Mouse (Mus musculus) hindbrain, embryonic 16.5 days (tissue): ENCODE results near the gene Lhx9. TPM values are rescaled to one million over a fixed set of nuclear protein-coding genes. Genes with fewer than 3 reads are reported as not detected.

Source experiments
- ATAC-seq: fragments of 200-750 bp; cut with Nextera tagmentation; 2 replicates; pipeline ENCODE4 v1.8.0; 2017; ENCODE audit warnings: moderate TSS enrichment, moderate library complexity
- H3K27ac ChIP-seq: fragments of 300-500 bp; sonication (generic); 2 replicates; pipeline ENCODE4 v1.5.1; 2014; ENCODE audit warnings: low read depth, mild to moderate bottlenecking, control low read depth, low read length, moderate library complexity
- H3K27me3 ChIP-seq: fragments of 300-500 bp; sonication (generic); replicated peaks from 2 replicates; pipeline ENCODE4 v1.6.1; 2014; ENCODE audit warnings: low read length; ENCODE audit not compliant: control insufficient read depth, insufficient read depth
- H3K36me3 ChIP-seq: fragments of 300-500 bp; sonication (generic); 2 replicates; pipeline ENCODE4 v1.6.1; 2014; ENCODE audit warnings: mild to moderate bottlenecking, low read length, moderate library complexity, mixed read lengths; ENCODE audit not compliant: control insufficient read depth, insufficient read depth
- H3K4me1 ChIP-seq: fragments of 300-500 bp; sonication (generic); 2 replicates; pipeline ENCODE4 v1.6.1; 2014; ENCODE audit warnings: low read depth, low read length; ENCODE audit not compliant: control insufficient read depth, insufficient read depth
- H3K4me2 ChIP-seq: fragments of 300-500 bp; sonication (generic); 2 replicates; pipeline ENCODE4 v1.6.1; 2014; ENCODE audit warnings: mild to moderate bottlenecking, low read length, control low read depth, moderate library complexity
- H3K4me3 ChIP-seq: fragments of 300-500 bp; sonication (generic); 2 replicates; pipeline ENCODE4 v1.5.1; 2014; ENCODE audit warnings: mild to moderate bottlenecking, low read length, control low read depth, moderate library complexity
- H3K9ac ChIP-seq: fragments of 300-500 bp; sonication (generic); 2 replicates; pipeline ENCODE4 v1.6.1; 2014; ENCODE audit warnings: low read depth, mild to moderate bottlenecking, control low read depth, low read length, moderate library complexity
- H3K9me3 ChIP-seq: fragments of 300-500 bp; sonication (generic); 2 replicates; pipeline ENCODE4 v1.6.1; 2014; ENCODE audit warnings: mild to moderate bottlenecking, low read length, moderate library complexity; ENCODE audit not compliant: control insufficient read depth
- WGBS: fragments of 180-500 bp; shearing (Covaris S2); extraction: QIAGEN DNeasy Blood & Tissue Kit; methylation state at CpG from one replicate; pipeline ENCODE4 v1.1.7; 2014; 5-methylcytosine and 5-hydroxymethylcytosine counted together
- polyA plus RNA-seq: library from polyadenylated mRNA; unstranded; fragments of >200 nt; fragmentation: Nextera tagmentation; extraction: Ambion mirVana; gene quantifications from 2 replicates; pipeline ENCODE4 v1.2.1, GENCODE M21; 2015

The Lhx9 gene
- polyA plus RNA-seq, 1 experiment from 2014 or later: 10.7 TPM

DNA sequence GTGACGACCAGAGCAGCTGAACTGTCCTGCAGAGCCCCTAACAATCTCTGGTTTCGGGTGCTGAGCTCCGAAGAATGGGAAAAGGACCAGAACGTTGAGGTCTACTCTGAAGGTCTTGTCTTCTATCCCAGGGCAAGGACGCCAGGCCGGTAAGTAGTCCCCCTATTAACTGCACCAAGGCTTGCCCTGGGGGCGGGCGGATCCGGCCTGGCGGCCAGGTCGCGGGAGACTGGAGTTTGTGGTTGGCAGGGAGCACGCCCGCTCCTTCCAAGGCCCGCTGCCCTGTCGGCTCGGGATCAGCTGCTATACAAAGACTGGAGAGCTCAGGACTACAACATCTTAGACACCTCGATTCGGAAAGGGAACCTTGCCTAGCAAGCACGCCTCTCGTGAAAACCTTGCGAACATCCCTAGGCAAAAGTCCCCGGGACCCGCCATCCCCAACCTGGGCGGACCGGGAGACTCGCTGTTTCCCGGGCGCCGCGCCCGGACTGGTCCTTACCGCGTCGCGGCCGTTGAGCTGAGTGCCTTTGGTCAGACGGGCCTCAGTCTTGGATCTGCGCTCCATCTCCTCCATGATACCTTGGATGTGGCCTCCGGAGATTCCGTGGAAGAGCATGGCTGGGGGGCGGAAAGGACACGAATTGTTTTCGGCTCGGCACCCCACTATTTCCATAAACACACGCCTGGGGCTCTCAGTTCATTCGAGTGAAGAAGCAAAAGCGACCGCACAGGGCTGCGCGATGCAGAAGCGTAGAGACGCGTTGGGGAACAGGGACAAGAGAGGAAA lies 6.9 kb downstream of the Lhx9 start:
- Histone ChIP-seq H3K4me2 (peak overlapping the region; percentile 54), H3K36me3 (no peaks in the 10 kb centered on the region), H3K4me1 (peaks cover 9% of the 10 kb centered on the region; the same call in 1 of the 2 replicates), H3K4me3 (peak overlapping the region; percentile 34), H3K9ac (peak overlapping the region; percentile 39), H3K9me3 (no peaks in the 10 kb centered on the region), H3K27ac (no peak overlapping the region; the same call in 1 of the 2 replicates), H3K27me3 (peaks cover 41% of the 10 kb centered on the region)
- WGBS: 3% methylated on average over 54 of the region's 54 CpGs
- ATAC-seq: peak; percentile 38; the same call in 1 of the 2 replicates

- Histone ChIP-seq H3K4me1 (peaks cover 9% of the 10 kb centered on the region; the same call in 1 of the 2 replicates), H3K4me2 (peak overlapping the region; percentile 54), H3K4me3 (peak overlapping the region; percentile 34), H3K27me3 (peaks cover 36% of the 10 kb centered on the region), H3K36me3 (no peaks in the 10 kb centered on the region), H3K27ac (no peak overlapping the region), H3K9me3 (no peaks in the 10 kb centered on the region), H3K9ac (no peak overlapping the region)
- 6% methylated on average over 25 of the region's 25 CpGs for WGBS
- ATAC-seq: no peak
Measured at GRCm38 (mm10) chr1:138840440-138841305, 7.7 kb downstream of the Lhx9 start.

DNA sequence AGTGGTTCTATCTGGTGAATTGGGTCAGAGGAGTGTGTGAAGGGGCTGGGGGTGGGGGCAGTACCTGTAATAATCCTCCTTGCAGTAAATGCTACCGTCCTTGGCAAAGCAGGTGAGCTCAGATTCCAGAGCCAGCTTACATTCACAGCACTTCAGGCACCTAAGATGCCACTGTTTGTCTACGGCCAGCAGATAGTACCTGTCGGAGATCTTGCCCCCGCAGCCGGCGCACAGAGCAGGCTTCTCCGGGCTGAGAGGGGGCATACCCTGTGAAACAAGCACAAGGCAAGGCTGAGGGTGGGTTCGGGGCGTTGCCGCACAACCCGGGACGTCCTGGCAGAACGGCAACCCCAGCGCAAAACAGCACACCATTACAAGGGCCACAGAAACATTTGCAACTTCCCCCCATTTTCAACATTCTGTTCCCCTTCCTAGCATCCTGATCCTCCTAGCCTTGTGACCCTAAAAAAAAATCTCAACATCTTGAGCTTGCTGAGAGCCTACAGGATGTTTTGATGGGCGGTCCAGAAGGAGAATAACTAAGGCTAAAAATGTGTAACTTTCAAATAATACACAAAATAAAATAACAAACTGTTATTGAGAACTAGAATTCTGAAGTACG lies 8.5 kb downstream of the Lhx9 start:
- Histone ChIP-seq H3K9me3 (no peaks in the 10 kb centered on the region), H3K4me1 (peaks cover 9% of the 10 kb centered on the region; the same call in 1 of the 2 replicates), H3K27me3 (peaks cover 33% of the 10 kb centered on the region), H3K36me3 (no peaks in the 10 kb centered on the region), H3K27ac (no peak overlapping the region), H3K9ac (no peak overlapping the region), H3K4me2 (no peak overlapping the region), H3K4me3 (peak overlapping the region; percentile 21)
- 5% methylated on average over 16 of the region's 16 CpGs for WGBS
- ATAC-seq: no peak

DNA sequence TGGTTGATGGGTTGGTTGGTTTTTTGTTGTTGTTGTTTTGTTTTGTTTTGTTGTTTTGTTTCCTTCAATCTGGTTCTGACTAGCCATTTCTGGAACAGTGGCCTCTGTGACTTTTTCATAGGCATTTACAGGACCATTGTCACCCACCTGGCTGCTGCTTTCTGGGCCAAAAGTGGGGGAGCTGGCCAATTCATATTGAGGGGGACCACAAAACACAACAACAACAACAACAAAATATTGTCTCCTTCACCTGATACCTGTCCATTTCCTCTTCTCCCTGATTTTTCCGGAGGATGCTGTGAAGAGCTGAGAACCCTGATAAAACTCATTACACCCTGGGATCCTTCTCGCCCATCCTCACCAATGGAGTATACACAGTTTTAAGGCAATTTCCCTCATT lies 9.1 kb downstream of the Lhx9 start:
- ATAC-seq: no peak
- Histone ChIP-seq H3K9me3 (no peaks in the 10 kb centered on the region), H3K4me1 (peaks cover 9% of the 10 kb centered on the region; the same call in 1 of the 2 replicates), H3K36me3 (no peaks in the 10 kb centered on the region), H3K27me3 (peaks cover 34% of the 10 kb centered on the region), H3K27ac (no peak overlapping the region), H3K9ac (no peak overlapping the region), H3K4me3 (no peak overlapping the region), H3K4me2 (no peak overlapping the region)
- 16% methylated on average over 2 of the region's 2 CpGs for WGBS

DNA sequence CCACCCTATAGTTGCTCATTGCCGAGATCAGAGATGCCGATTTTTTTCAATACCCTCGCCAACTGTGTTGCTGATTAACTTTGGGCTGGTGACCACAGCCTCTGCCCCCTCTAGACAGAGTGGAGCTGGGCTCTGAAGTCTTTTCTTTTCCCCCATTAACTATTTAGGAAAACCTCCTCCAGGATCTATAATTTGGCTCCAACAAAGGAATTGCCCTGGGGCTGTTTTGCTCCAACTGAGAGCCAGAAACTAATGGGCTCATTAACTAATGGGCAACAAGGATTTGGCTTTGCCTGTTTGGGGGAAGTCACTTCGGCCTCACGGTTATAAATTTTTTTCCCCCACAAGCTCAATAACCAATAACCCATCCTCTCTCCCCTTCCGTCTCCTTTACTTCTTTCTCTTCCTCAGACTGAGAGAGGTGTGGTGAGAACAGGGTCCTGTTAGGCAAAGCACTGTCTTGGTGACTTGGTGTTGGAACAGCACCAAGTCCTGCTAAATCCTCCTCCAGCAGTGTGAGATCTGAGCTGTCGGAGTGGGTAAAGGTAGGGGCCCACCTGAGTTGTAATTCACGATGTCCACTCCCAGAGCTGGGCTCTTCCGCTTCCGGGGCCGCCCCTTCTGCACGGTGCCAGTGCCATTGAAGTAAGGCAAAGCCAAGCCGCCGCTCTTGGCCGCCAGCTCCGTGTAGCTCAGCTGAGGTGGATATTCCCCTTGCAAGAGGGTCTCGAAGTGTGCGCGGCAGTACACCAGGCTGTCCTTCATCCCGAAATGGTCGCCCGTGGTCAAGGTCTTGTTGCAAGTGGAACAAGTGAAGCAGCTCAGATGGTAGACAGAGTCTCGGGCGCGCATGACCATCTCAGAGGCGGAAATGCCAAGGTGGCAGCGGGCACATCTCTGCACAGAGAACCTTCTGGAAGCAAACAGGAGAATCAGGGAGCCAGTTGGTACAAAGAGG lies 10.3 kb downstream of the Lhx9 start:
- Histone ChIP-seq H3K27me3 (peaks cover 42% of the 10 kb centered on the region), H3K36me3 (no peaks in the 10 kb centered on the region), H3K27ac (no peak overlapping the region), H3K4me3 (peak overlapping the region; percentile 23), H3K4me2 (peak overlapping the region; percentile 43), H3K9ac (0 out of 2 replicates have a peak overlapping the region, but pooled peaks have one; percentile 30), H3K4me1 (peaks cover 5% of the 10 kb centered on the region; the same call in 1 of the 2 replicates), H3K9me3 (no peaks in the 10 kb centered on the region)
- 12% methylated on average over 27 of the region's 27 CpGs for WGBS
- ATAC-seq: no peak

DNA sequence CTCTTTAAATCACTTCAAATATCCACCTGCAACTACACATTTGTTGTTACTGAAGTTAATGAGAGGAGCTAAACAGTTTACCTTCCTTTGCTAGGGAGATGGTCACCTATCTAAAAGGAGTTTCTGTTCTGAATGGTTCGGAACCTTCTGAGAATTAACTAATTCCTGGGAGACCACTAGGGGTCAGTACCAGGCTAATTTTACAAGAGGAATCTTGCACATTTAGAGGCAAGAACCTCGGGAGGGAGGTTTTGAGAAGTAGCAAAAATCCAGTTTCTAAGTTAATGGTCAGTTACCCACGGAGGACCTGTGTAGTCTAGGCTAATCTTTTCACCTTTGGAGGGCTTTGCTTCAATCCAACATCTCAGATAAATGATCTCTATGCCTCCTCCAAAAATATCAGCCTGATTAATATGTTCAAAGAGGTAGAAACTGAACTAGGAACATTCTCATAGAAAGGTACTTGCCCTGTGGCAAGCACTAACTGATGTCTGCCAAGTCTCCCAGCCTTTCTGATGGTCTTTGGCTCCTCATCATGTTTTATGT lies 12.9 kb downstream of the Lhx9 start:
- Histone ChIP-seq H3K9ac (no peak overlapping the region), H3K4me2 (no peak overlapping the region), H3K4me3 (no peak overlapping the region), H3K4me1 (no peaks in the 10 kb centered on the region), H3K9me3 (no peaks in the 10 kb centered on the region), H3K27ac (no peak overlapping the region), H3K36me3 (no peaks in the 10 kb centered on the region), H3K27me3 (peaks cover 56% of the 10 kb centered on the region)
- no peak for ATAC-seq
- 5% methylated on average over 3 of the region's 3 CpGs for WGBS

DNA sequence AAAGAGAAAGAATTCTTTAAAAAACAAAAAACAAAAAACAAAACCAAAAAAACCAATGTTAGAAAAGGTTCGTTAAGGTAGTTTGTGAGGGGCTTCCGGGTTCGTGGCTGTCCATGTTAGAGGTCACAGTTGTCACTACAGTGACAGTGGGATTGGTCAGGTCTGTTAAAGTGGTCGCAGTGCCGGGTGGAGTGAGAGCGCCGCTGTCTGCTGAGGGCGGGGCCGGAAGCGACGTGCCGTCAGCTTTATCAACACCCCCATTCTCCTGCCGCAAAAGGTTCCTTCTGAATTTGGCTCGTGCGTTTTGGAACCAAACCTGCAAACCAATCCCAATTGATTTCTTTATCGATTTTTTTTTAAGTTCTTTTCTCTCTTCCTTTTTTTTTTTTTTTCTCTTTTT lies 17.1 kb downstream of the Lhx9 start:
- no peaks in the 10 kb centered on the region for H3K9me3 ChIP-seq

DNA sequence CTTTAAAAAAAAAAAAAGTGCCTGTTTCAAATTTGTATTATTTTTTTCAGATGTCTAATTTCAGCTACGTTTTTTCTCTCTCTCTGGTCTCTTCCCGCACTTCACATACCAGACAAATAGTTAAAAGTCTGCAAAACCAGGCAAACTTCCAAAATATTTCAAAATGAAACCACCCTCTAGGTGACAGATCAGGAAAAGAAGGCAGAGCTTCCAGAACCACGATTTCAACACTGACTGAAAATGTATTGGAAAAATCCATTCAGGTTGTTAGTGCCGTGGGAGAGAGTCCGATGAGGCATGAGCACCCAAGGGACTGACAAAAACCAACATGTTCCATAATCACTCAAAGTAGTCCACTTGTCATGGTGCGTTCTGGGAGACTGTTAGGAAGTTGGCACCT lies 21.5 kb downstream of the Lhx9 start:
- Histone ChIP-seq H3K9ac (no peak overlapping the region), H3K4me2 (no peak overlapping the region), H3K4me1 (no peaks in the 10 kb centered on the region), H3K27me3 (peaks cover 2% of the 10 kb centered on the region), H3K4me3 (no peak overlapping the region), H3K9me3 (no peaks in the 10 kb centered on the region), H3K27ac (no peak overlapping the region), H3K36me3 (no peaks in the 10 kb centered on the region)
- ATAC-seq: no peak
- WGBS: 67% methylated on average over 6 of the region's 6 CpGs

More for the DNA sequence above, 17.1 kb downstream of the Lhx9 start:
- H3K9ac ChIP-seq: no peak overlapping the region
- H3K4me3 ChIP-seq: peak overlapping the region; percentile 31
- ATAC-seq: no peak
- 2% methylated on average over 16 of the region's 16 CpGs for WGBS
- peak overlapping the region; percentile 56 for H3K4me2 ChIP-seq
- peaks cover 37% of the 10 kb centered on the region for H3K27me3 ChIP-seq
- H3K27ac ChIP-seq: no peak overlapping the region
- H3K36me3 ChIP-seq: no peaks in the 10 kb centered on the region
- no peaks in the 10 kb centered on the region for H3K4me1 ChIP-seq
